Mouse (Mus musculus) limb, embryonic 10.5 days (tissue): Measurements from ENCODE around the gene Rnf5. TPM values are rescaled to one million over a fixed set of nuclear protein-coding genes. Genes with fewer than 3 reads are reported as not detected.

Source experiments
- DNase-seq: peaks from one replicate; pipeline ENCODE4 v3.0.0-alpha.2; 2017; ENCODE audit warnings: low spot score
- H3K27ac ChIP-seq: fragments of 300-500 bp; sonication (generic); 2 replicates; pipeline ENCODE4 v1.5.1; 2016; ENCODE audit warnings: mild to moderate bottlenecking
- H3K27me3 ChIP-seq: fragments of 300-500 bp; sonication (generic); 2 replicates; pipeline ENCODE4 v1.6.1; 2016; ENCODE audit warnings: low read depth, mild to moderate bottlenecking; ENCODE audit not compliant: poor library complexity, severe bottlenecking
- H3K36me3 ChIP-seq: fragments of 300-500 bp; sonication (generic); 2 replicates; pipeline ENCODE4 v1.6.1; 2016; ENCODE audit warnings: mild to moderate bottlenecking, moderate library complexity
- H3K4me1 ChIP-seq: fragments of 300-500 bp; sonication (generic); 2 replicates; pipeline ENCODE4 v1.6.1; 2016
- H3K4me3 ChIP-seq: fragments of 300-500 bp; sonication (generic); 2 replicates; pipeline ENCODE4 v1.5.1; 2016; ENCODE audit warnings: mild to moderate bottlenecking, moderate library complexity
- H3K9me3 ChIP-seq: fragments of 300-500 bp; sonication (generic); replicated peaks from 2 replicates; pipeline ENCODE4 v1.6.1; 2016; ENCODE audit warnings: mild to moderate bottlenecking
- whole genome bisulfite sequencing: fragments of 180-500 bp; shearing (Covaris S2); methylation state at CpG from one replicate; pipeline ENCODE4 v1.1.7; 2016; 5-methylcytosine and 5-hydroxymethylcytosine counted together
- polyA plus RNA-seq: library from polyadenylated mRNA; unstranded; fragments of >200 nt; fragmentation: Nextera tagmentation; extraction: Ambion mirVana; gene quantifications from 2 replicates; pipeline ENCODE4 v1.2.1, GENCODE M21; 2016

Gene Rnf5
- polyA plus RNA-seq, 1 experiment from 2014 or later: 162 TPM

DNA sequence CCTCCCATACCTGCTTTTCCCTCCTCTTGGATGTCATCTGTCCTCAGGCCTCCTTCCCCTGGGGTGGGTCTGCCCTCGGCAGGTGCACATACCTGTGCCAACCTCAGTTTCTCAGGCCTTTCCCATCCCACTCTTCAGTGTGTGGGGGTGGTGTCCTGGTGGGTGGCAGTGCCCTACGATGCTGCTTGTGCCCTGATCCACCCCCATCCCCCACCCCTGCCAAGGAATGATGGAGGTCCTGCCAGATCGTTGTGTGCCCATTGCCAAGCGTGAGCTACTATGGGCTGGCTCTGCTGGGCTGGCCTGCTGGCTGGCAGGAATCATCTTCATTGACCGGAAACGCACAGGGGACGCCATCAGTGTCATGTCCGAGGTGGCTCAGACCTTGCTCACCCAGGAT is 7.6 kb upstream of the Rnf5 start:
- no peaks in the 10 kb centered on the region for H3K27me3 ChIP-seq
- WGBS: 94% methylated on average over 8 of the region's 8 CpGs
- no peak overlapping the region for H3K27ac ChIP-seq
- no peak overlapping the region for H3K4me3 ChIP-seq
- H3K4me1 ChIP-seq: peaks cover 18% of the 10 kb centered on the region
- H3K9me3 ChIP-seq: no peaks in the 10 kb centered on the region
- no peak for DNase-seq
- peaks cover 79% of the 10 kb centered on the region for H3K36me3 ChIP-seq

DNA sequence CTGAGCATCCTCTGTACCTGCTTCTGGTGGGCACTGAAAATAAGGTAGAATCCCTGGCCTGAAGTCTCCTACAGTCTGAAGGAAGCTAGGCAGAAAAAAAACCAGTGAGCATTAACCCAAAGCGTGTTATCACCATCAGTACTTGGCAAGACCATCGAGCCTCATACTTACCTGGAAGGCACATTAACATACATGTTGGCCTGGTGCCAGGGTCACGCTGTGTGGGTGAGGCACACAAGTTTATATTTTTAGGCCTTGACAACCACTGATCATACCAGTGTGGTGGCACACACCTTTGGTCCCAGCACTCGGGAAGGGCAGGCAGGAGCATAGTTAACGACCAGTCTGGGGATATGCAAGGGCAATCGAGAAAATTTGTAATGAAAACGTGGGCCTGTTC is 4.5 kb upstream of the Rnf5 start:
- Histone ChIP-seq H3K27me3 (no peaks in the 10 kb centered on the region), H3K4me1 (peaks cover 33% of the 10 kb centered on the region), H3K36me3 (peaks cover 49% of the 10 kb centered on the region), H3K4me3 (peak overlapping the region; percentile 4; the same call in 1 of the 2 replicates), H3K27ac (no peak overlapping the region), H3K9me3 (no peaks in the 10 kb centered on the region)
- DNase-seq: no peak
- 86% methylated on average over 7 of the region's 7 CpGs for WGBS

DNA sequence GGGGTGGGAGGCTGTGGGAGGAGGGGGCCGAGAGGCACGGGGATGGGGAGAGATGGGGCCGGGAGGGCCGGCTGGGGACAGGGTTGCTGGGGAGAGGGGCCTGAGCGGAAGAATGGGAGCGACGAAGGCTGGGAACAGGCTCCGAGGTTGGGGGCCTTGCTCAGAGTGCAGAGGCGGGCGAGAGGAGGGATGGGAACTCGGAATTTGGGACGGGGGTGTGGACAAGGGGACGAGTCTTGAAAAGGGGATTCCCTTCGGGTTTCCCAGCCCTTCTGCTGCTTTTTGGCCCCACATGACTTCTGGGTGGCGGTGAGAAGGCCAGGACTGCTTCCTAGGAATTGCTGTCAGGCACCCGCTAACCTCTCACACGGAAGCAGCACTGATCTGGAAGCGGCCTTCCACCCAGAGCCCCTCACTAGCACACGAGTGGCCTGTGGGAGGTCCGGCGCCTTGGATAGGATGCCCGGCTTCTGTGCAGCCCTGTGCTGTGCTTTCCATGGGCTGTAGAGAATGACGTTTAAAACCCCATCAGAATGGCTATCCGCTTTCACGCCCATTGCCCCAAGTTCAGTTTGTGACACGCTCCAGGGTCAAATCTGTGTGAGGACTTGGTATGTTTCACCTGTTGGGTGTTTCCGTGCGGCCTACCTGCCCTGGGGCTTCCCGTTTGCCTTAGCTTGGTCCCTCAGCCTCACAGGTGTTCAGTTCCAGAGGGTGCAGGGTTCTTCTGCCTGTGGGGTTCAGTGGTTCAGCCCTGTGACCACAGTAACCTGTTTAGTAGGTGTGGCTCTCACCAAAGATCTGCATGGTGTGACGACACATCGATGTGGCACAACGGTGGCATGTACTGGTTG is 2.9 kb upstream of the Rnf5 start:
- DNase-seq: peak; percentile 58
- peaks cover 46% of the 10 kb centered on the region for H3K4me1 ChIP-seq

DNA sequence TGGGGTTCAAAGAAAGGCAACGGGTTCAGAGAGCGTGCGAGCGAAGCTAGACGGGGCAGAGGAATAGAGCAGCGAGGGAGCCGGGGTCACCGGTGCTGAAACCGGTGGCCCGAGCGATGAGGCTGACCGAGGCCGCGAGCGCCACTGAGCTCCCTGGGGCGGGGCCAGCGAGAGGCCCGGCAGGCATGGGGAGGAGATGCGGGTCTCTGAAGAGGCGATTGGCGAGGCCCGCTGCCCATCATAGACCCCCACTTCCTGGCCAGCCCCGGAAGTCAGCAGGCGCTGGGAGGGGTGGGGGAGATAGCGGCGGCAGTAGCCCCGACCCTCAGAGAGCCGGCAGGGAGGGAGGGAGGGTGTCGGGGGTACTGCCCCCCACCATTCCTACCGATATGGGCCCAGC is 2.1 kb upstream of the Rnf5 start:
- Histone ChIP-seq H3K27ac (peak overlapping the region; percentile 95), H3K36me3 (peaks cover 40% of the 10 kb centered on the region), H3K27me3 (no peaks in the 10 kb centered on the region), H3K9me3 (no peaks in the 10 kb centered on the region), H3K4me3 (peak overlapping the region; percentile 98), H3K4me1 (peaks cover 46% of the 10 kb centered on the region)
- WGBS: under 1% methylated on average over 30 of the region's 30 CpGs
- peak; percentile 98 for DNase-seq

More for the DNA sequence above, 2.9 kb upstream of the Rnf5 start:
- Histone ChIP-seq H3K27me3 (no peaks in the 10 kb centered on the region), H3K4me3 (peak overlapping the region; percentile 98), H3K9me3 (no peaks in the 10 kb centered on the region), H3K27ac (peak overlapping the region; percentile 95), H3K36me3 (peaks cover 41% of the 10 kb centered on the region)
- 20% methylated on average over 31 of the region's 32 CpGs for WGBS

DNA sequence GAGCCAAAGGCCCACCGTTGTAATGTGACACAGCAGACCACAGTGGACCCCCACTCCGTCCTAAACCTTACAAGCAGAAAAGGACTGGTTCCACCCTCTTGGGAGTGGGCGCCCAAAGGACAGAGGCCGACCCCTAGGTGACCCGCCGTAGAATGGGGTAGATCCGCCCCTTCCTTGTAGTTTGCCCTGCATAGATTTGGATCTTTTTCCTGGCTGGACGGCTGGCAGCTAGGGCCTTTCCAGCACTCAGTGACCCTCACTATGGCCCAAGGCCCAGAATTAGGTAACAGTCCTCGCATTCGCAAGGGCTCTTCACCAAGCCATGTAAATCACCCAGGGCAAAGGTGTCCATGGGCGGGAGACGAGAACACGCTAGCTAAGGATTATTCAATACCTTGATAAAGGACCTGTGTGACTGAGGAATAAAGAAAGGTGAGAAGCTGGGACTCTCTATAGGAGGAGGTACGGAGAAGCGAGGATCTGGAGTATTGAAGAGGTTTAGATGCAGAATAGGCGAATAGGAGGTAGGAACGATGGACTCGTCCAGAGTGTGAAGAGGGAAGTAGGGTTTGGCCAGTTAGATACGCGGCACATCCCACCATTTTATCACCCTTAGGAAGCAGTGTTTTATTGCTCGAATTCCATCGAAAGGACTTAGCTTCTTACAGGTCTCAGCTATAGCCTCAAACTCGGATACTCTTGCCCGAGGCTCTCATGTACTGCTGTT is 1.2 kb upstream of the Rnf5 start:
- H3K36me3 ChIP-seq: peaks cover 41% of the 10 kb centered on the region
- H3K27me3 ChIP-seq: no peaks in the 10 kb centered on the region
- peaks cover 46% of the 10 kb centered on the region for H3K4me1 ChIP-seq
- H3K9me3 ChIP-seq: no peaks in the 10 kb centered on the region
- WGBS: 14% methylated on average over 24 of the region's 24 CpGs
- H3K27ac ChIP-seq: peak overlapping the region; percentile 95
- DNase-seq: no peak
- peak overlapping the region; percentile 98 for H3K4me3 ChIP-seq

DNA sequence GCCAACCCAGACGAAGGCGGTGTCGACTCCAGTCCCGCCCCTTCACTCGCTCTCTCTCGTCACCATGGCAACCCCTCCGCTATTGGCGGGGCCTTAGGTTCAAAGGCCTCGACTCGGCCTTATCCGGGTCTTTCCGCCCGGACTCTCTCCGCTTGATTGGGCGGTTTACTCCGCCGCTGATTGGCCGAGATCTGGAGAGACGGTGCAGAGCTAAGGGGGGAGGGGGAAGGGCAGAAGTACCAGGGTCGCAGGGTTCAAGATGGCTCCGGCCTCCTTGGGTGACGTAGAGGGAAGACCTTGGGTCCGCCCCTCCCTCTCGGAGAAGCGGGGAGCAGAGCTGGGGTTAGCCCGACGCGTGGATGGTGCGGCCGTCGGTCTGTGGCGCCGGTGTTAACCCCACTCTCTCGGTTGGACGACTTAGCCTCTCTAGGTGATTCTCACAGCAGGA is 595 bp upstream of the Rnf5 start, which contains the start of gene Agpat1:
TSS of gene Agpat1 (plus strand) at position 202 of the 448 bp plus-strand sequence.
- DNase-seq: peak; percentile 99
- peak within 1 kb of the TSS; percentile 95 for H3K27ac ChIP-seq
- no peaks in the 10 kb centered on the region for H3K9me3 ChIP-seq
- H3K27me3 ChIP-seq: no peaks in the 10 kb centered on the region
- peaks cover 49% of the 10 kb centered on the region for H3K4me1 ChIP-seq
- H3K4me3 ChIP-seq: peak within 1 kb of the TSS; percentile 98
- H3K36me3 ChIP-seq: peaks cover 42% of the 10 kb centered on the region
- 0% methylated on average over 35 of the region's 35 CpGs for WGBS

DNA sequence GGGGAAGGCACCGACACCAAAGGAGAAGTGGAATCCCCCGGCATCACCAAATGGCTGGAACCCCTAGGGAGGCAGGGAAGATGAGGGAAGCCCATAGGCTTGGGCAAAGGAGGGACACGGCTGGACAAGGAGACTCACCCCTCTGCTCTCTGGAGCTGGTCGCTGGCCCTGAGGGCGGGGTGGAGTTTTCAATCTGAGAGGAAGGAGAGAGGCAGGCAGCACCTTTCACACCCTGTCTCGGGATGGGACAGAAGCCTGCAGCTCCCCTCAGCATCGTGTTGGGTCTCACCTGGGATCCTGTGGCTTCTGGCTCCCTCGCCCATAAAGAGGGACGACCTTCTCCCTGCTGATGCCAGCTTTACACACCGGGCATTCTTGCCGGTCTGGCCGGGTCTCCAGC is 1.7 kb downstream of the Rnf5 start:
- Histone ChIP-seq H3K4me1 (peaks cover 49% of the 10 kb centered on the region), H3K27ac (no peak overlapping the region), H3K9me3 (no peaks in the 10 kb centered on the region), H3K27me3 (no peaks in the 10 kb centered on the region), H3K36me3 (peaks cover 26% of the 10 kb centered on the region), H3K4me3 (peak overlapping the region; percentile 98)
- WGBS: 85% methylated on average over 12 of the region's 12 CpGs
- no peak for DNase-seq

DNA sequence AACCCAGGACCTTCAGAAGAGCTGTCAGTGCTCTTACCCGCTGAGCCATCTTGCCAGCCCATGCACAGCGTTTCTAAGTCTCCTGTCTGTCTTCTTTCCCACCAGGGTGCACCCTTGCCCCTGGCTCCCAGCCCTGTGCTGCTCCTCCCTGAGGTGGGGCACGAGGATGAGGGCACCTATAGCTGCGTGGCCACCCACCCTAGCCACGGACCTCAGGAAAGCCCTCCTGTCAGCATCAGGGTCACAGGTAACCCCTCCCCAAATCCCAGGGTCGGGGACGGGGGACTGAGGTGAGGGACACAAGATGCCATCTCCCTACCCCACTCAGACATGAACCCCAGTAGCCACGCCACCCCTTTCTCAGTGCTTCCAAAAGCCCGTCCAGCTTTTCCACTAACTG is 3.6 kb downstream of the Rnf5 start:
- peaks cover 49% of the 10 kb centered on the region for H3K4me1 ChIP-seq
- 80% methylated on average over 9 of the region's 9 CpGs for WGBS

DNA sequence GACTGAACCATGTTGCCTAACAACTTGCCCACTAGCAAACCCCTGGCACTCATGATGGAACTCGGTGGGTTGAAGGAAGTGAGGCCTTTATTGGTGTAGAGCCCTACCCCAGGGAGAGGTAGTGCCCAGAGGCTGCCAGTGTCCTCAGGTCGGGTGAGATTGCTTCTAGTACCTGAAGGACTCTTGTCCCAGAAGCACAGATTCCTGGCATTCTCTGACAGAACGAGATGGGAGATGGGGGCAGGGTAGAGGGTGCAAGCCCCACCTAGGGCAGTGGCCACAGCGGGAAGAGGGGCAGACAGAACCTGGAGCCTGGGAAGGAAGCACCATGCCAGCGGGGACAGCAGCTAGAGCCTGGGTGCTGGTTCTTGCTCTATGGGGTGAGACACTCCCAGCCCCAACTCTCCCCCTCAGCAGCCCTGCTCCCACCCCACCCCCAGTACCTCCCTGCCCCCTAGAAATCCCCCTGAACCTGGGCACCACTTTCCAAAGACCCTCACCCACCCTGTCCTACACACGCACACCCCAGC is 5.9 kb downstream of the Rnf5 start, which contains the start of gene Ager:
TSS of gene Ager (plus strand) at position 297 of the 530 bp plus-strand sequence.
- no peak within 1 kb of the TSS for H3K4me3 ChIP-seq
- no peaks in the 10 kb centered on the region for H3K27me3 ChIP-seq
- H3K9me3 ChIP-seq: no peaks in the 10 kb centered on the region
- no peak for DNase-seq
- H3K4me1 ChIP-seq: peaks cover 62% of the 10 kb centered on the region
- H3K27ac ChIP-seq: peak within 1 kb of the TSS; percentile 51; the same call in 1 of the 2 replicates
- 12% methylated on average over 6 of the region's 6 CpGs for WGBS
- peaks cover 54% of the 10 kb centered on the region for H3K36me3 ChIP-seq

More for the DNA sequence above, 3.6 kb downstream of the Rnf5 start:
- DNase-seq: no peak
- no peak overlapping the region for H3K4me3 ChIP-seq
- H3K27ac ChIP-seq: no peak overlapping the region; the same call in 1 of the 2 replicates
- no peaks in the 10 kb centered on the region for H3K27me3 ChIP-seq
- peaks cover 44% of the 10 kb centered on the region for H3K36me3 ChIP-seq
- no peaks in the 10 kb centered on the region for H3K9me3 ChIP-seq

DNA sequence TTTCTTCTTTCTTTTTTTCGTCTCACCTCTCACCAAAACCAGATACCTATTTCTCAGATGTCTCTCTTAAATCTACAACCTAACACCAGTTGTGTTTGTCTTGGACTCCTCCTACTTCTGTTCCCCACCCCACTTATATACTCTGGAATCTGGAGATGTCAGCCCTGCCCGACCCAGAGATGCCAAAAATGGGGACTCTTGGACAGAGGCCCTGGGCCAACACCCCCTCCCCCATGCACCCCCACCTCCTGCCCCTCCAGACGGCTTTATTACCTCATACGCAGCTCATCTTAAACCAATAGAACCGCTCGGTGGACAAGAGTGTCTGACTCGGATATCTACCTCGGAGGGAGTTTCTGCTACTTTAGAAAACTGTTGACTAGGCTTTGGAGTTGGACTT is 7.4 kb downstream of the Rnf5 start:
- peaks cover 44% of the 10 kb centered on the region for H3K36me3 ChIP-seq
- WGBS: 77% methylated on average over 8 of the region's 8 CpGs
- H3K4me3 ChIP-seq: no peak overlapping the region
- no peak overlapping the region for H3K27ac ChIP-seq
- H3K9me3 ChIP-seq: no peaks in the 10 kb centered on the region
- no peaks in the 10 kb centered on the region for H3K27me3 ChIP-seq
- no peak for DNase-seq
- peaks cover 64% of the 10 kb centered on the region for H3K4me1 ChIP-seq

DNA sequence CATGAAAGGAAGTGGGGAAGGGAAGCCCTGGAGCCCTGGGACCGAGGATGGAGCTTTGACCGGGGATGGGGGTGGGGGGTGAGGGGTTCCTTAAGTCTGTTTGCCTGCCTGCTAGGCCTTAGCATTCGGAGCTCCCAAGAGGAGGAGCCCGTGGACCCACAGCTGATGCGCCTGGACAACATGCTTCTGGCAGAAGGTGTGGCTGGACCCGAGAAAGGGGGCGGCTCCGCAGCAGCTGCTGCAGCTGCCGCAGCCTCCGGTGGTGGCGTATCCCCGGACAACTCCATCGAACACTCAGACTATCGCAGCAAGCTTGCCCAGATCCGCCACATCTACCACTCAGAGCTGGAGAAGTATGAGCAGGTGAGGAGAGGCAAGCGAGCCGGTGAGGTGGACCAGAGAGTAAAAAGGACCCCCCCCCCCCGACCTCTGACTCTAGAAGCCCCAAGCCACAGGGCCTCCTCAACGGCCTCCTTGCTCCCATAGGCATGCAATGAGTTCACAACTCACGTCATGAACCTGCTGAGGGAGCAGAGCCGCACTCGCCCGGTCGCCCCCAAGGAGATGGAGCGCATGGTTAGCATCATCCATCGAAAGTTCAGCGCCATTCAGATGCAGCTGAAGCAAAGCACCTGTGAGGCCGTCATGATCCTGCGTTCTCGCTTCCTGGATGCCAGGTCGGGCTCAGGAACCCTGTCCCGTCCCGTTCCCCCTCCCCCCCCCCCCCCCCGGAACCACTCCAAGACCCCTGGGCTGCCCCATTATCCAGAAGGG is 9.6 kb downstream of the Rnf5 start:
- Histone ChIP-seq H3K9me3 (no peaks in the 10 kb centered on the region), H3K27me3 (no peaks in the 10 kb centered on the region), H3K4me3 (peak overlapping the region; percentile 95), H3K27ac (peak overlapping the region; percentile 100; the same call in 1 of the 2 replicates), H3K4me1 (peaks cover 81% of the 10 kb centered on the region), H3K36me3 (peaks cover 29% of the 10 kb centered on the region)
- no peak for DNase-seq
- 55% methylated on average over 34 of the region's 34 CpGs for WGBS
